Mouse (Mus musculus): ENCODE results near the gene Urod. TPM values are rescaled to one million over a fixed set of nuclear protein-coding genes. Genes with fewer than 3 reads are reported as not detected.

Gene Urod
- polyA plus RNA-seq, 1 experiment, result 100 TPM

GRCm38 (mm10) chr4:116995798-116996135 is 1.6 kb upstream of the Urod start:
- DNase-seq, result peak; percentile 42
- Histone ChIP-seq H3K36me3 (ENCODE audit: control insufficient read depth, insufficient read depth, low read length) (0 out of 2 replicates have a peak, but pooled peaks cover 3% of the 10 kb centered on the region), H3K4me3 (ENCODE audit: control insufficient read depth, insufficient read depth, low read length) (peak overlapping the region; percentile 98), H3K27me3 (ENCODE audit: control insufficient read depth, insufficient read depth, low read length) (no peaks in the 10 kb centered on the region), H3K4me1 (replicated peaks; ENCODE audit: control insufficient read depth, insufficient read depth, low read length) (peaks cover 22% of the 10 kb centered on the region), H3K27ac (ENCODE audit: control insufficient read depth, insufficient read depth, low read length) (no peak overlapping the region)
- no peak for TF ChIP-seq POLR2A (IDR thresholded peaks at IDR 0.05; ENCODE audit: control insufficient read depth, extremely low read depth, insufficient read depth, low read length, poor library complexity)
- TF ChIP-seq CTCF (IDR thresholded peaks at IDR 0.05; ENCODE audit: borderline replicate concordance, control insufficient read depth, extremely low read depth, insufficient read depth, low read length, poor library complexity), result no peak; the same call in 1 of the 2 replicates
- 3% methylated on average over 16 of the region's 16 CpGs for WGBS

- no peak within 1 kb of the TSS for H3K27ac ChIP-seq (ENCODE audit: control insufficient read depth, insufficient read depth, low read length)
- TF ChIP-seq CTCF (IDR thresholded peaks at IDR 0.05; ENCODE audit: borderline replicate concordance, control insufficient read depth, extremely low read depth, insufficient read depth, low read length, poor library complexity), result no peak
- TF ChIP-seq POLR2A (IDR thresholded peaks at IDR 0.05; ENCODE audit: control insufficient read depth, extremely low read depth, insufficient read depth, low read length, poor library complexity), result no peak
- WGBS, result under 1% methylated on average over 58 of the region's 58 CpGs
- H3K4me1 ChIP-seq (replicated peaks; ENCODE audit: control insufficient read depth, insufficient read depth, low read length), result peaks cover 22% of the 10 kb centered on the region
- DNase-seq, result peak; percentile 51
- no peaks in the 10 kb centered on the region for H3K27me3 ChIP-seq (ENCODE audit: control insufficient read depth, insufficient read depth, low read length)
- peak within 1 kb of the TSS; percentile 98 for H3K4me3 ChIP-seq (ENCODE audit: control insufficient read depth, insufficient read depth, low read length)
- H3K36me3 ChIP-seq (ENCODE audit: control insufficient read depth, insufficient read depth, low read length), result 0 out of 2 replicates have a peak, but pooled peaks cover 5% of the 10 kb centered on the region
Observed at GRCm38 (mm10) chr4:116995131-116995797, 1.1 kb upstream of the Urod start, which contains the start of gene Hectd3. Gene Hectd3 (plus strand): TSS chr4:116995317.

DNA sequence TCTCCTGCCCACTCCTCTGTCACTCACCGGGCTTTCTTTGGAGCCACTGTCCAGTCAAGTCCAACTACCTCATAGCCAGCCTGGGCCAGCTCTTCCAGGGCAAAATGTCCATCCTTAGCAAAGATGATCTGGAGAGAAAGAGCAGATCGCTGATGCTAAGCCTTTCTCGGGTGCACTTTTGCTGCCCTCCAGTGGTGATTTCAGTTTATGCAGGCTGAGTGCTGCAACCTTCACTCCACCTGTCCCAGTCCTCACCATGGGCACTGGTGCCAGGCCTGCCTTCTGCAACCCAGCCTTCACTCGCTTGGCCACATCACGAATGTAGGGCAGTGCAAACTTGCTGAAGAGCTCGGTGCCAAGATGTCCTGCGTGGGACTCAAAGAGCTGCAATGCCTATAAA is 2.8 kb downstream of the Urod start:
- Histone ChIP-seq H3K27me3 (ENCODE audit: control insufficient read depth, insufficient read depth, low read length) (no peaks in the 10 kb centered on the region), H3K4me3 (ENCODE audit: control insufficient read depth, insufficient read depth, low read length) (no peak overlapping the region), H3K27ac (ENCODE audit: control insufficient read depth, insufficient read depth, low read length) (no peak overlapping the region), H3K36me3 (ENCODE audit: control insufficient read depth, insufficient read depth, low read length) (0 out of 2 replicates have a peak, but pooled peaks cover 3% of the 10 kb centered on the region), H3K4me1 (replicated peaks; ENCODE audit: control insufficient read depth, insufficient read depth, low read length) (peaks cover 20% of the 10 kb centered on the region)
- TF ChIP-seq CTCF (IDR thresholded peaks at IDR 0.05; ENCODE audit: borderline replicate concordance, control insufficient read depth, extremely low read depth, insufficient read depth, low read length, poor library complexity), result peak; percentile 82; the same call in 1 of the 2 replicates
- no peak for TF ChIP-seq POLR2A (IDR thresholded peaks at IDR 0.05; ENCODE audit: control insufficient read depth, extremely low read depth, insufficient read depth, low read length, poor library complexity)
- WGBS, result 6% methylated on average over 7 of the region's 7 CpGs
- DNase-seq, result peak; percentile 80

DNA sequence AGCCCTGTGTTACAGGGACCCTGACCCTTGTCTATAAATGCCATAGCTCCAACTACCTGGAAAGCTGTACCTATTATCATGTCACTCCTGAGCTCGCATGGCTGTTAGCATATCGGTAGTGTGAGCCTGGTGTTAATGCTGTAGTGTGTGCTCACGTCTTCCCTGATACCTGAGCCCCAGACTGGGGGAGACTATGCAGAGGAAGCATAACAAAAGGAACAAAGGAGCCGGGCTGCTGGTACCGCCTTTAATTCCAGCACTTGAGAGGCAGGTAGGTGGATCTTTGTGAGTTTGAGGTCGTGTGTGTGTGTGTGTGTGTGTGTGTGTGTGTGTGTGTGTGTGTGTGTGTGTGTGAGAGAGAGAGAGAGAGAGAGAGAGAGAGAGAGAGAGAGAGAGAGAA is 4.5 kb downstream of the Urod start:
- Histone ChIP-seq H3K27ac (ENCODE audit: control insufficient read depth, insufficient read depth, low read length) (no peak overlapping the region), H3K4me3 (ENCODE audit: control insufficient read depth, insufficient read depth, low read length) (no peak overlapping the region), H3K4me1 (replicated peaks; ENCODE audit: control insufficient read depth, insufficient read depth, low read length) (peaks cover 9% of the 10 kb centered on the region), H3K27me3 (ENCODE audit: control insufficient read depth, insufficient read depth, low read length) (no peaks in the 10 kb centered on the region), H3K36me3 (ENCODE audit: control insufficient read depth, insufficient read depth, low read length) (0 out of 2 replicates have a peak, but pooled peaks cover 3% of the 10 kb centered on the region)
- WGBS, result 85% methylated on average over 6 of the region's 6 CpGs
- no peak for DNase-seq
- TF ChIP-seq CTCF (IDR thresholded peaks at IDR 0.05; ENCODE audit: borderline replicate concordance, control insufficient read depth, extremely low read depth, insufficient read depth, low read length, poor library complexity) (no peak), POLR2A (IDR thresholded peaks at IDR 0.05; ENCODE audit: control insufficient read depth, extremely low read depth, insufficient read depth, low read length, poor library complexity) (no peak)

DNA sequence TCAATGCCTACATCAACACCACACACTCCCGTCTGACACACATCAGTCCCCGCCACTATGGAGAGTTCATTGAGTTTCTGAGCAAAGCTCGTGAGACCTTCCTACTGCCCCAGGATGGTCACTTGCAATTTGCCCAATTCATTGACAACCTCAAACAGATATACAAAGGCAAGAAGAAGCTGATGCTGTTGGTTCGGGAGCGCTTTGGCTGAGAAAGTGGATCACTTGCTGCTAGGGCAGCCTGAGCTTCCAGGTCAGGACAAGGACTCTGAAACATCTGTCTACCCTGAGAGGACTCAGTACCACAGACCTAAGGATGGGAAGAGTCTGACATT is 7.1 kb downstream of the Urod start:
- no peak overlapping the region for H3K27ac ChIP-seq (ENCODE audit: control insufficient read depth, insufficient read depth, low read length)
- TF ChIP-seq POLR2A (IDR thresholded peaks at IDR 0.05; ENCODE audit: control insufficient read depth, extremely low read depth, insufficient read depth, low read length, poor library complexity) (no peak), CTCF (IDR thresholded peaks at IDR 0.05; ENCODE audit: borderline replicate concordance, control insufficient read depth, extremely low read depth, insufficient read depth, low read length, poor library complexity) (no peak)
- 69% methylated on average over 5 of the region's 5 CpGs for WGBS

DNA sequence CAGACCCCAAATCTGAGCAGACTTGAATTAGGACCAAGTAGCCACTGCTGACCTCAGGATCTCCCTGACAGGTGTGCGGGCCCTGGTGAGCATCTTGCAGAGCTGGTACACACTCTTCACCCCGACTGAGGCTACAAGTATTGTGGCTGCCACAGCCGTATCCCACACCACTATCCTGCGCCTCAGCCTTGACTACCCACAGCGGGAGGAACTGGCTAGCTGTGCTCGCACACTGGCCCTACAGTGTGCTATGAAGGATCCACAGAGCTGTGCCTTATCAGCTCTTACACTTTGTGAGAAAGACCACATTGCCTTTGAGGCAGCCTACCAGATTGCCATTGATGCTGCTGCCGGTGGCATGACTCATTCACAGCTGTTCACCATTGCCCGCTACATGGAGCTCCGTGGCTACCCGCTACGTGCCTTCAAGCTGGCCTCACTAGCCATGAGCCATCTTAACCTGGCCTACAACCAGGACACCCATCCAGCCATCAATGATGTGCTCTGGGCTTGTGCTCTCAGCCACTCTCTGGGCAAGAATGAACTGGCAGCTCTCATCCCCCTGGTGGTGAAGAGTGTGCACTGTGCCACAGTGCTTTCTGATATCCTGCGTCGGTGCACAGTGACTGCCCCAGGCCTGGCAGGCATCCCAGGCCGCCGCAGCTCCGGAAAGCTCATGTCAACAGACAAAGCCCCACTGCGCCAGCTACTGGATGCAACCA is 7.7 kb downstream of the Urod start:
- Histone ChIP-seq H3K27ac (ENCODE audit: control insufficient read depth, insufficient read depth, low read length) (no peak overlapping the region), H3K36me3 (ENCODE audit: control insufficient read depth, insufficient read depth, low read length) (0 out of 2 replicates have a peak, but pooled peaks cover 3% of the 10 kb centered on the region), H3K4me3 (ENCODE audit: control insufficient read depth, insufficient read depth, low read length) (no peak overlapping the region), H3K27me3 (ENCODE audit: control insufficient read depth, insufficient read depth, low read length) (no peaks in the 10 kb centered on the region), H3K4me1 (replicated peaks; ENCODE audit: control insufficient read depth, insufficient read depth, low read length) (no peaks in the 10 kb centered on the region)
- peak; percentile 71 for DNase-seq
- WGBS, result 60% methylated on average over 17 of the region's 17 CpGs
- TF ChIP-seq CTCF (IDR thresholded peaks at IDR 0.05; ENCODE audit: borderline replicate concordance, control insufficient read depth, extremely low read depth, insufficient read depth, low read length, poor library complexity) (peak; percentile 83), POLR2A (IDR thresholded peaks at IDR 0.05; ENCODE audit: control insufficient read depth, extremely low read depth, insufficient read depth, low read length, poor library complexity) (no peak)

More for the DNA sequence above, 7.1 kb downstream of the Urod start:
- H3K36me3 ChIP-seq (ENCODE audit: control insufficient read depth, insufficient read depth, low read length), result 0 out of 2 replicates have a peak, but pooled peaks cover 3% of the 10 kb centered on the region
- no peaks in the 10 kb centered on the region for H3K27me3 ChIP-seq (ENCODE audit: control insufficient read depth, insufficient read depth, low read length)
- no peak overlapping the region for H3K4me3 ChIP-seq (ENCODE audit: control insufficient read depth, insufficient read depth, low read length)
- no peaks in the 10 kb centered on the region for H3K4me1 ChIP-seq (replicated peaks; ENCODE audit: control insufficient read depth, insufficient read depth, low read length)
- no peak for DNase-seq

Measured in thymus, adult 2 months (tissue).